Mouse (Mus musculus): ENCODE results near the gene Vangl1.
"Not testable (repeated sequence)": the region's sequence is repeated elsewhere in the genome, so short reads cannot be mapped to it uniquely, and the experiment has no call there.

Vangl1 gene

GRCm38 (mm10) chr3:102203781-102204721 lies at the start of gene Vangl1:
TSS of gene Vangl1 (minus strand) at chr3:102204693.
- DNase-seq (ENCODE audit: low spot score), result no peak

DNA sequence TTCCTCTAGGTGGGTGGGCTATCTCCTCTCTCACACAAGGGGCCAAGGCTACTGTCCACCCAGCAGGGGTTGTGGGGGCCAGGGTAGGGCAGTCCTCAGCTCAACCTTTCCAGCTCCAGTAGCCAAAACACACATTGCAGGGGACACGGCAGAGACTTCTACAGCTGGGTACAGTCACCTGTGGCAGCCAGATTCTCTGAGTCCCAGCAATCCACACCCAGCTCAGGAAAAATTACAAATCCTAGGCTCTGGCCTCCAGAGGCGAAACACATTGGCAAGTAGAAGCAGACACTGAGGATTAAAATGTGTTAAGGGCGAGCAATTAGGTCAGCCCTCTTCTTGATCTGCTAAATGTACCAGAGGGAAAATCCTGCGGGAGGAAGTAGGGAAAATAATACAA lies 49.1 kb upstream of the Vangl1 start:
- no peak for DNase-seq (ENCODE audit: low spot score)

GRCm38 (mm10) chr3:102252927-102253326 lies 48.4 kb upstream of the Vangl1 start:
- DNase-seq (ENCODE audit: low spot score), result no peak

GRCm38 (mm10) chr3:102250873-102251272 lies 46.4 kb upstream of the Vangl1 start:
- no peak for DNase-seq (ENCODE audit: low spot score)

DNA sequence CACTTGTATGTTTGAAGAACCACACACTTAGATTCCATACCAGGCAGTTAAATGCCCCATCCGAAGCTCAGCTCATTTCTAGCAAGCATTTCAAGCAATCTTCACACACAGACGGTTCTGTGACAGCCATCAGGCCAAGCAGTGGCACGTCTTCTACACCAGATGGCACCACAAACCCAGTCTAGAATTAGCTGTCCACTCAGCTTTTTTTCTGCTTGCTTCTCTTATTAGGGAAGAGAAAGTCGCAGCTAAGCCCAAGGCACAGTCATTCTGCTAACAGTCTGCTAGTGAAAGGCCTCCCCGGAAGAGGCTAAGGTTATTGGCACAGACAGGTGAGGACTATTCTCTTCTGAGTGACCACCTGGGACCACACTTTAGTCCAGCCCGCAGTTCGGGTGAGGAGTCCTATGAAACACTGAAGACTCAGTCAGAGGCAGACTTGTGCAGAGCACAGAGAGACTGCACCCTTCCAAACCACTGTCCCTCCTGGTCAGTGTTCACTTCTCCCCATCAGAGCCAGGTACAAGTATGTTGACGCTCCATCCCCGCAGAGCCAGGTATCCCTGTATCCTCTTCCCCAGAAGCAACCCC lies 45.0 kb upstream of the Vangl1 start:
- peak; percentile 75 for DNase-seq (ENCODE audit: low spot score)

DNA sequence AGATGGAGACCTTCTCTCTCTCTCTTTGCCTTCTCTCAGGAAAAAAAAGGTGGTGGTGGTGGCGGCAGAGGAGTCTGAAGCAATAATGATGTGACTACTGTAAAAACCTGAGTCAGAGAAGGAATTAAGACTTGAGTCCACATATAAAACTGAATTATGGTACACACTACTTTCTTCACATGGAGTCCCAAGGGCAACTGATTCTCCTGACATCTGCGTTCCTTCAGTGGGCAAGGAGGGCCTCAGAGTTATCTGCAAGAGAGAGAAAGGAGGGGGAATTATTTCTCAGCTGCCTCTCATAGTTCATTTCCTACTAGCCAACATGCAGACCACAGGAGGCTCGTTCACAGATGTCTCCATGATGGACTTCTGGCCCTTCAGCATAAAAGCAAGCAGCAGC lies 40.1 kb upstream of the Vangl1 start:
- DNase-seq (ENCODE audit: low spot score), result no peak

DNA sequence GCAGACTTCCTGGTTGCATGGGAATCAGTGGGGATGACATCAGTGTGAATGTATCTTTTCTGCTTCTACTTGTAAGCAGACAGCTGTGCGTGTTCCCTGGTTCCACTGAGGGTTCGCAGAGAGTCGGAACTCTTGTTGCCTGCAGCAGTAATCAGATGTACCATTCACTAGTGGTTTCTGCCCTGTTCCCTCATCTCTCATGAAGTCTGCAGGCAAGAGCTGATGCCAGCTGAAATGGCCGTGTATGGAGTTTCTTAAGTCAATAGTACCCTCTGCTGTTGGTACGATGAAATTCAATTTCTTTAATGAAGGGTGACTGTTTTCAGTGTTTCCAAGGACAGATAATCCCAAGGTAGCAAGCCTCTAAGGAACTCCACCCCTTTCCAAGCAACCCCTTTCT lies 38.4 kb upstream of the Vangl1 start:
- DNase-seq (ENCODE audit: low spot score), result peak; percentile 47

GRCm38 (mm10) chr3:102231418-102232134 lies 27.1 kb upstream of the Vangl1 start:
- DNase-seq (ENCODE audit: low spot score), result no peak

DNA sequence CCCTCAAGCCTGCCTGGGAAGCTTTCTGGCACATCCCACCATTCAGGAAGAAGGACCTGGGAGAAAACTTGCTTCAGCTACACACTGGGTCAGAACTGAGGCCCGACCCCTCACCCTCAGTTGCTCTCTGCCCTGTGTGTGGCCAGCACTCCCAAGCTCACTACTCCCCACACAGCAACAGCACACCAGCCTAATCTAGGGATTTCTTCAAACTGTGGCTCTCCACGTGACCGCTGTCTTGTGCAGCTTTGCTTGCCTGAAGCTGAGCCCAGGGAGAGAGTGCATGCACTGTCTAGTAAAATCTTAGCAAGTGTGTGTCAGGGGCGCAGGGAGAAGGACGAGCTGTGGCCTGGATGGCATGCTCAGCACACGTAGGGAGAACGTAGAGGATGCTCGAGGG lies 18.3 kb upstream of the Vangl1 start:
- no peak for DNase-seq (ENCODE audit: low spot score)

- DNase-seq (ENCODE audit: low spot score), result no peak
Measured at GRCm38 (mm10) chr3:102218301-102218700, 13.8 kb upstream of the Vangl1 start.

GRCm38 (mm10) chr3:102214736-102215135 lies 10.2 kb upstream of the Vangl1 start:
- DNase-seq (ENCODE audit: low spot score), result no peak

- DNase-seq (ENCODE audit: low spot score), result no peak
Measured at GRCm38 (mm10) chr3:102214299-102214698, 9.8 kb upstream of the Vangl1 start.

GRCm38 (mm10) chr3:102212896-102213295 lies 8.4 kb upstream of the Vangl1 start:
- no peak for DNase-seq (ENCODE audit: low spot score)

DNA sequence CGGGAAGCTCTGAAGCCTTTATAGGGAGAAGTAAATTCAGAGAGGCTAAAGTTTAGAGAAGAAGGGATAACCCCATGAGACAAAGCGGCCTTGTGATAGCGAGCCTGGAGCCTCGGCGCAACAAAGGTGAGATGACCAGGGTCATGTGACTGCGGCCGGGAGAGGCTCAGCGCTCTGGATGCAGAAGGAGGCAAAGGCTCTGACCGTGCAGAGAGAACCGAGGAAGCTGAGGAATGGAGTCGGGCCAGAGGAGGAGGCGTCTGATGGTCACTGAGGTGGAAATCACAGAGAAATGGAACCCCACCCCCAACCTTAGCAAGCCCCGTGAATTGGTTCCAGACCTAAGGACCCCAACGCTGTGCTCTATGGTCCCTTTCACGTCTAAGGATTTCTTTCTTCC lies 7.8 kb upstream of the Vangl1 start:
- DNase-seq (ENCODE audit: low spot score), result no peak

GRCm38 (mm10) chr3:102211340-102211739 lies 6.8 kb upstream of the Vangl1 start:
- DNase-seq (ENCODE audit: low spot score), result no peak

DNA sequence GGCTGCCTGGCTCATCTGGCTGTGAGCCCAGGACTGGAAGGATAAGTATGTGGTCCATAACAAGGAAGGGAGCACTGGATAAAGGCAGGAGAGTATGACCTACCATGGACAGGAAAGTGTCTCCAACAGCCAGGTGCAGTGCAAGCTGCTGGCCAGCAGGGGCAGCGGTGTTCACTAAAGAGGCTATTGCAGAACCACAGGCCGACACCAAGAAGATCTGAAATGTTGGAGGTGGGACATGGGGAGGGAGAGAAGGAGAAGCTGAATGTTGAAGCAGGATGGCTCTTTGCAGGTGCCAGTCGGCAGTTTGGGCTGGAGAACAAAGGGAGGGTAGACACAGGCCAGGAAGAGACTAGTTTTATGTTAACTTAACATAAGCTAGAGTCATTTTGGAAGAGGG lies 6.3 kb upstream of the Vangl1 start:
- no peak for DNase-seq (ENCODE audit: low spot score)

DNA sequence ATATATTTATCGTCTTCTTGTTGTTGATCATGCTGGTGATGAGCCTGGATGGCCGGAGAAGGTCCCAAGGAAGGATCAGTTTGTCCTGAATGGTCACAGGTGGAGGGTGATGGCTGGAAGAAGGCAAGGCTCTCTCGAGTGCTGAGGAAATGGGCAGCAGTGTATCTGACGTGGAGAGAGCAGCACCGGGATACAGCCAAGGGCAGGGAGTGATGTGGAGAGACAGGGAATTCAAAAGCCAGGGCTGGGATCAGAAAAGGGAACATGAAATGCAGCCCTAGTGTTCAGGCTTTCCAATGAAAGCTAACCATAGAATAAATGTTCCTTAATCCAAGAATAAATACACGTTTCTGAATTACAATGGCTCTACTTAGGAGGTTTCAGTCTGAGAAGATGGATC lies 4.4 kb upstream of the Vangl1 start:
- no peak for DNase-seq (ENCODE audit: low spot score)

DNA sequence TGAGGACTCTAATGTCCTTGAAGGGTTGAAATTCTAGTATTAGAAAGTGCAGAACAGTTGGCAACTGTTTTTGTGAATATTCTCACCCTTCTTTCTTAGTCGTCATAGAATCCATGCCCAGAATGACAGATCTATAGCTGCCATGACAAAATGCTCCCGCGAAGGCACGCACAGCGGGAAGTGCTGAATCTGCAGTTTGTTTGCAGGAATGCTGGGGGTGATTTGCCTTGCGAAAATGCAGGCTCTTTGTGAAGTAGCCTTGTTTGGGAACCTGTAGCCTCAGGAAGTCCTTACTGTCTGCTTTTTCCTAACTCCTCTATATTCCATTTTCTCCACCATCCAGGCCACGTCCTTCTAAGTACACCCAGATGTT lies 951 bp upstream of the Vangl1 start:
- DNase-seq (ENCODE audit: low spot score), result no peak

DNA sequence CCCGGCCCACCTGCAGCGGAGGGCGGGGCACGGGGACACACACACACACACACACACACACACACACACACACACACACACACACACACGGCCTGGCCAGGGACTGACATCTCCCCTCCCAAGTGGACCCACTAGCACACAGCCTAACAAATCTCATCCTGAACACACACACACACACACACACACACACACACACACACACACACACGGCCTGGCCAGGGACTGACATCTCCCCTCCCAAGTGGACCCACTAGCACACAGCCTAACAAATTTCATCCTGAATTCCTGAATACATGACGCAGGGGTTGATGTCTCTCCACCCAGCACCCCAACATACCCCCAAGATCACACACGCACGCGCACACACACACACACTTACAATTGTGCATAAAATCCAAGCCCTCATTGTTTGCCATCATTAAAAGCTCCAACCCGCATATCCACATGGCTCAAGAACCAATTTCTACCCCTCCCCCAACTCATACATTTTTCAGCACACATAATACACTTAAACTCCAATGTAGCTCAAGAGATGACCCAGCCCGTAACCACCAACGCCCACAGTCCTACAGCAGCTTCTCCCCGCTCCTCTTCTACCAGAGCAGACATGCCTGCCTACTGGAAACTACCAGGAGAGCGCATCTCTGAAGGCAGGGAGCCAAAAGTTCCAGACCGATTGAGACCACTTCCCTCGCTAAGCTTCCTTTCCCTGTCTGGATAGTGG lies 403 bp upstream of the Vangl1 start:
- DNase-seq (ENCODE audit: low spot score), result not testable (repeated sequence)

GRCm38 (mm10) chr3:102203131-102203530 lies 1.4 kb downstream of the Vangl1 start:
- no peak for DNase-seq (ENCODE audit: low spot score)

DNA sequence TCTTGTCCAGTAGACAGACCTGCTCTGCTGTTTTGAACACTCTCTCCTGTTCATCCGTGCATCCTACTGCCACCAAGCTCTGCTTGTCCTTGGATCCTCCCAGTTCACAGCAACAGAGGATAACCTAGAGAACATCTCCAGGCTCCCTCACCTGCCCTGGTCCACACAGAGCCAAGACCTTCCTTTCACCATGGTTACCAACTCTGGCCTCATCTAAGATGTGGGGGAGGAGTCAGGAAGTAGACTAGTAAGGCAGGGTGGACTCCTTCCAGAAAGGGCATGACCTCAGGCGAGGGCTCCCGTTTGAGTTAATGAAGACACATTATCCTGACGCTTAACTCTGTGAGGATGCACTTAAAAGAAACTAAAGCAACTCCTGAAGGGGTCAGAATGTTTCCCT lies 4.5 kb downstream of the Vangl1 start:
- DNase-seq (ENCODE audit: low spot score), result no peak

GRCm38 (mm10) chr3:102199226-102199625 lies 5.3 kb downstream of the Vangl1 start:
- DNase-seq (ENCODE audit: low spot score), result no peak

All from layer of hippocampus, adult 9-10 months (tissue).